Mouse (Mus musculus): ENCODE data around the gene Cd47.

The Cd47 gene

DNA sequence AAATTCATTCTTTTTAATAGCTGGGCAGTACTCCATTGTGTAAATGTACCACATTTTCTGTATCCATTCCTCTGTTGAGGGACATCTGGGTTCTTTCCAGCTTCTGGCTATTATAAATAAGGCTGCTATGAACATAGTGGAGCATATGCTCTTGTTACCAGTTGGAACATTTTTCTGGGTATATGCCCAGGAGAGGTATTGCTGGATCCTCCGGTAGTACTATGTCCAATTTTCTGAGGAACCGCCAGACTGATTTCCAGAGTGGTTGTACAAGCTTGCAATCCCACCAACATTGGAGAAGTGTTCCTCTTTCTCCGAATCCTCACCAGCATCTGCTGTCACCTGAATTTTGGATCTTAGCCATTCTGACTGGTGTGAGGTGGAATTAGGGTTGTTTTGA, 30.6 kb downstream of the Cd47 start:
- CTCF ChIA-PET = interaction anchor here (1.1 kb wide), 1 partner anchor 12 kb away, joined by 3 read pairs; no protein-coding TSS in a partner anchor

DNA sequence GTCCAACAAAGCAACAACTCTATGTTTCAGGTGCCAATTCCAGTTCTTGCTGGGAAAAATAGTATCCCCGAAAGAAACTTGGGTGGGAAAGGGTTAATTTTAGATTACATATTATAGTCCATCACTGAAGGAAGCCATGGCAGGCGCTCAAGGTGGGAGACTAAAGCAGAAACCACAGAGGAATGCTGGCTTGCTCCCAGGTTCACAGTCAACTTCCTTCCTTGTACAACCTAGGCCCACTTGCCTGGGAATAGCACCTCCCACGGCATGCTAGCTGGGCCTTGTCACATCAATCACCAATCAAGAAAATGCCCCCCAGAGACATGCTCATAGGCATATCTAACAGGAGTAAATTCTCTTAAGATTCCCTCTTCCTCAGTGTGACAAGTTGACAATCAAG, 32.0 kb downstream of the Cd47 start:
- CTCF ChIA-PET = no interaction called here

DNA sequence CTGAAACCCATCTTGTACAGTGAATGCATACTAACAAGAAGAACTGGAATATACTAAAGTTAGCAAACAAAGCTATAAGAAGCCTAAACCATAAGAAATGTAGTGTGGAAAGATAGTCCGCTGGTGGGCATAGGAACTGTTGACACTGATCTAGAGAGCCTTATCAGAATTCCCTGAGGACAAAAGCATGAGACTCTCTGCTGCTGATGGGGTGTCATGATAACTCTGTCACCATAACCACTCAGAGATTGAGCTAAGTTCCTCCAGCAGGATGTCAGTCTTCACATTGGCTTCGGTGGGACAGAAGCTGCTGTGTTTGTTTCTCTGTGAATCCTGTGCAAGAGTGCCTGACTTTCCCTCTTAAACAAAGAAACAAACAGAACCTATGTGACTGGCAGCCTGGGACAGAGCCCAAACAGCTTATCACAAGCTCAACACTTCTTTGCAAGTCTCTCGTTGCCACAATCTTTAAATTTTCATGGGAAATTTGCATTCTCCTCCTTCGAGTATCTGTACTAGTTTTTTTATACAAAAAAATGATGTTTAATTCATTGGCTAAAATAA, 33.9 kb downstream of the Cd47 start:
- CTCF ChIA-PET = interaction anchor here (0.6 to 0.8 kb wide), 2 partner anchors 55 to 244 kb away, joined by 3 to 4 read pairs; no protein-coding TSS in a partner anchor

DNA sequence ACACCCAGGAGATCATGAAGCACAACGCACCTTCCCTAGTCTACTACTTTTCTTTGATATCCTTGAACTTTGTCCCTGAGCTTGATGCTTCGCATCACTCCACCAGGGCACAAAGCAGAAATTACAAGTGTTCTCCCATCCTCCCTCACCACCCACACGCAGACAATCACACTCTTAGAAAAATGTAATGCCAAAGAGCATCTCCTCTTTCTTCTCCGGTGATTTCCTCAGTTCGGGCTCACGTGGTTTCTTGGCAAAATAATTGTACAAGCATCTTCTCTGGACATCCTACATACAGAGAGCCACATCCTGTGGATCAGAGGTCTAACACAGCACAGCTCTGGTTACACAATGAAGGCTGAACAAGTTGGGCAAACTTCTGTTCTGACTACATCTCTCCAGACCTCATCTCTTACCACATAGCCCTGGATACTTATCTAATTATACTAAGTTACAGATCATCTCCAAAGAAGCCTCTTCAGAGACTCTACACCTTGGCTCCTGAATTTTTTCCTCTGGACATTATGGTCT, 36.4 kb downstream of the Cd47 start:
- CTCF ChIA-PET = interaction anchor here (1.0 kb wide), 1 partner anchor 42 kb away, joined by 10 read pairs; no protein-coding TSS in a partner anchor

DNA sequence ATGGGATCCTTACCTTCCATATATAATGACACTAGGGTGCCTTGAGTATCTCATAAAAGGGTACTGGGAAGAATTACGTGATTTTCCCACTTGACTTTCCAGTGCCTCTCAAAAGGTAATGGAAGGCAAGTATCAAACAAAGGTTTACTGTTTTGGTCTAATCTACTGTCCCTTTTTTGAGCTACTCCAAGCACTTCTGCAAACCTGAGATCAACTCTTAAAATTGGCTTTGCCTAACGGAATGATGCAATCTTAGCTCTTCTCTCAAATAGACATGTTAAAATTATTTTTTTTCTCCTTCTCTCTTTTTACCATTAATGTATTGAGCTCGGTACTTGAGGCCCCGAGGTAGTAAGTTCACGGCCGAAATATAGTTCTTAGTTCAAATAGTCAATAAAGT, 38.6 kb downstream of the Cd47 start:
- CTCF ChIA-PET = interaction anchor here (0.7 to 3.5 kb wide), 4 partner anchors 14 to 136 kb away, joined by 3 to 27 read pairs (median 14); no protein-coding TSS in a partner anchor

DNA sequence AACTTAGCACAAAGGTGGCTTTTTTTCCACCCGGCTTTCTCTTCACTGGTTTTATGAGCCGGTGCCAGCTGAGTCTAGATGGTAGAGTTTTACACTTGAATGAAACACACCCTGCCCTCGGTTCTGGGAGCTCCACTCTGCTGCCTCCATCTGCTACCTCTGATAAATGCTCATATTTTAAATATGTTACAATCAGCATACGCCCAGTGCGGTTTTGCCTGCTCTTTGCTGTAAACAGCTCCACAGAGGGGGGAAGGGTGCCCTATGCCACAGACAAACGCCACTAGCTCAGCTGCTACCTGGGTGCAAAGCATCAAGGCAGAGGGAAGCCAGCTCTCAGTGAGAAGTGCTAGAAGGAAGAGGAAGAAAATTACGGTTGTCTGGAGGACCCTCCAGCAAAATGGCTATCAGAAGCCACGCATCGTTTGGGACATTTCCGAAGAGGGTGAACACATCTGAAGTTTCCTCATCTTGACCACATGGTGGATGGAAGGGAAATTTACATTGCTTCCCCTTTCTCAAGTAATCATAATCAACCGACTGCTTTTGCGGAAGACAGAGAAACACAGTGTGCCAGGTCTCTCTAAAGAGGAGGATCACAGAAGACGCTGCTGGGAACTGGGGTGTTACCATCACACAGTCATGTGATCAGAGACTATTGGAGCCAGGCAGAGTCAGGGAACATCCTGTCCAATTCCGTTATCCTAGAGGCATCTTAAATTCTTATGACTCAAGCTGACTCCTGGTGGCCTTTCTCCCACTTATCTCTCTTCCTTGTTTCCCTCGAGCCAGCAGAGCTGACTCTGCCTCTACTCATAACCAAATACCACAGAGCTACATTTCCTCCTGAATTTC, 39.6 kb downstream of the Cd47 start:
- CTCF ChIA-PET = interaction anchor here (1.0 to 3.5 kb wide), 3 partner anchors 13 to 137 kb away, joined by 3 to 27 read pairs (median 3); no protein-coding TSS in a partner anchor

DNA sequence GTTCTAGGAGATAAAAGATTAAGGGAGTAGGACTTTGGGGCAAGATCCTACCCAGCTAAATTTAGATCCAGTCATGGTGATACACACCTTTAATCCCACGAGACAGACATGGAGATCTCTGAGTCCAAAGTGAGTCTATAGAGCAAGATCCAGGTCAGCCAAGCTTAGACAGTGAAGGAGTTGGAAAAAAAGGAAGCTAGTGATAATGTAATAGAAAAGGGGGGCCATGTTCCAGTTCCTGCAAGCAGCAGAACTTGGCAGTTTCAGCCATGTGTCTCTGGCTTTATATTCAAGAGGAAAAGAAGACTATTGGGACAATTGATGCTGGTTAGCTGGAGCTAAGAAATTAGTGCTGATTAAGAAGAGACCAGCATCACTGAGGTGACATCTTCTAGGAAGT, 43.4 kb downstream of the Cd47 start:
- CTCF ChIA-PET = no interaction called here

DNA sequence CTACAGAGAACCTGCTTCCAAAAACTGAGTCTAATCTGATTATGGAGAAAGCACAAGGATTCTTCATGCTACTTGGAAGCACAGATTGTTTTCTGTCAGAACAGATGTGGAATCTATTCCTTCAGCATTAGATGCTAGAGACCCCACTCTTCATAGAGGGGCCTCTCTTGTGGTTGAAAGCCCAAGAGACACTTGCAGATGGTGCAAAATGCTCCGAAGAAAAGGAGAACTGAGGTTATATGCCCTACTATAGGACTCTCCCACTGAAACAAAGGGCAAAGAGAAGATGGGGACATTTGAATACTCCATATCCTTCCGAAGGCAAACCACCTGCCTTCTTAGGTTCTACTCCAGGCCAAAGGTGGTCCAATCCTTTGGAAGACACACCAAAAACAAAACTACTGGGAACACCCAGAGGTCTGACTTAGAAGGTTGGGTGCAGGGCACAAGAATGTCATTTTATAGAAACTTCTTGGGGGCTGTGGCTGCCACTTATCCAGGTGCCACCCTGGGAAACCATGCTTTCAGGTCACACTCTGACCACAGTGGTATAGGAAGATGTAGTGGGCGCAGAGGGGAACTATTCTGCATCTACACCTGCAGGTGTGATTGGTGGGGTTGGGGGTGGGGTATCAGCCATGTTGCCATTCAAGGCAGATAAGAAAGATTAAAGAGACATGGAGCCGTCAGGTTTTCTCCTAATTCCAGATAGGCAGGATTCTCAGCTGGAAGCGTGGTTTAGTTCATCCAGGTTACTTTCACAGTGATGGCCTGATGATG, 47.1 kb downstream of the Cd47 start:
- CTCF ChIA-PET = interaction anchor here (0.6 to 0.9 kb wide), 4 partner anchors 25 to 50 kb away, joined by 3 to 12 read pairs (median 5); no protein-coding TSS in a partner anchor

DNA sequence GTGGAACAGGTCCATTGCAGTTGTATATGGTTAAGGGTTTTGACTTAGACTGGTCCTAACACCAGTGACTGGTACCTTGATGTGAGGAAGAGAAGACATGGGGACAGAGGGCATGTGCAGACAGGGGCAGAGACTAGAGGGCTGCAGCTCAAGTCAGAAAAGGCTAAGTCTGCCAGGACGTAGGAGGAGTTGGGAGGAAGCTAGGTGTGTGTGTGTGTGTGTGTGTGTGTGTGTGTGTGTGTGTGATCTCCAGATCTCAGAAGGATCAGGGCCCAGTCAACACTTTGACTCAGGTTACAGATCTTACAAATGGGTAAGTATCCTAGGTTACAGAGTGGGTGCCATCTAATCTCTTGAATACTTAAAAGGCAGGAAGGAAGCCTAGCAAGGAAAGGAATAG, 48.3 kb downstream of the Cd47 start:
- CTCF ChIA-PET = interaction anchor here (0.7 to 0.9 kb wide), 3 partner anchors 8 to 138 kb away, joined by 3 to 23 read pairs (median 6); no protein-coding TSS in a partner anchor

DNA sequence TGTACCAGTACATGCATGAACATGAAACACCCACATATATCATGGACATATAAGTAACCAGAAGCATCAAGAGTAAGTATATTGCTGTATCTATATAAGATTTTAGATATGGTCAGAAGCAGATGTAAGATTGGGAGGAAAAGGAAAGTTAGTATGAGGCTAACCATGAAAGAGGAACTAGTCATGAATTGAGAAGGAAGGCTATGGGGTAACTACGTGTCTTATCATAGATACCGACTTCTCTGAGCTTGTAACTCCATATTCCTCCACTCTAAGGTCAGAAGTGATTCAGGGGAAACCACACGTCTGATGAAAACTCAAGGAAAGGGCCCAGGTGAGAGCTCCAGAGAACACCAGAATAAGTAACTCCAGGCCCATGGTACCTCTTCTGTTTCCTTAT, 52.6 kb downstream of the Cd47 start:
- CTCF ChIA-PET = interaction anchor here (0.6 to 5.2 kb wide), 4 partner anchors 13 to 63 kb away, joined by 3 to 27 read pairs (median 4); no protein-coding TSS in a partner anchor

DNA sequence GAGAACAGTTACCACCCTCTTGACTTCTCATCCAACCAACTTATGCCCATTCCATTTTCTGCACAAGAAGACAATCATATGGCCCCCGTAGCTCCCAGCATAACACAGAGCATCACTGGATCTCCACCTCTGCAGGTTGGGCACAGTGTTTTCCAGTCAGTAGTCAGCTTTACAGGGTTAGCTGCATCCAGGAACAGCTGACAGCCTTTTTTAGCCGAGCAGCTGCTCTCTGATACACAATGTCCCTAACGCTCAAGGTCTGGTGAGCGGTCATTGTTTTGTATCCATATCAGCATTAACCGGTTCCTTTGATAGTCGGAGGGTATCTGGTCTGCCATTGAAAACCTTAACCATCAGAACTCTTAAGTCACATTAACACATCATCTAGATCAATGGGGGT, 53.3 kb downstream of the Cd47 start:
- CTCF ChIA-PET = interaction anchor here (0.8 to 5.2 kb wide), 2 partner anchors 14 to 22 kb away, joined by 3 to 27 read pairs; no protein-coding TSS in a partner anchor

DNA sequence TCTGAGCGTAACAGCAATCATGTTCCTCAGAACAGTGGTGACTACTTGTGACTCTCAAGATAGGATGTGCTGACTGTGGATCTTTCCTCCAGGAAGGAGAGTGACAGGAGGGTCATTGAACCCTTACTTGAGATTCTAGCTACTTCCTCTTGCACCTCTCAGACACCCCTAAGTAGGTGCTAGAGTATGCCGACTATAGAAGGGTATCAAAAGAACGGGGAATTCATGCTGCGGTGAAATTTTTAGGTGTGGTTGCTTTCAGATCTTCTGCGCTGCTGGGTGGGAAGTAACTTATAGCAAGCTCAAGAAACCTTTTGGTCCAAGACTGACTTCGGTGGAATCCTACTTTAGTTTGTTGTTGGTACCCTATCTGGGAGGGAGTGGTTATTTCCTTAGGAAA, 53.9 kb downstream of the Cd47 start:
- CTCF ChIA-PET = interaction anchor here (5.2 kb wide), 1 partner anchor 14 kb away, joined by 27 read pairs; no protein-coding TSS in a partner anchor

DNA sequence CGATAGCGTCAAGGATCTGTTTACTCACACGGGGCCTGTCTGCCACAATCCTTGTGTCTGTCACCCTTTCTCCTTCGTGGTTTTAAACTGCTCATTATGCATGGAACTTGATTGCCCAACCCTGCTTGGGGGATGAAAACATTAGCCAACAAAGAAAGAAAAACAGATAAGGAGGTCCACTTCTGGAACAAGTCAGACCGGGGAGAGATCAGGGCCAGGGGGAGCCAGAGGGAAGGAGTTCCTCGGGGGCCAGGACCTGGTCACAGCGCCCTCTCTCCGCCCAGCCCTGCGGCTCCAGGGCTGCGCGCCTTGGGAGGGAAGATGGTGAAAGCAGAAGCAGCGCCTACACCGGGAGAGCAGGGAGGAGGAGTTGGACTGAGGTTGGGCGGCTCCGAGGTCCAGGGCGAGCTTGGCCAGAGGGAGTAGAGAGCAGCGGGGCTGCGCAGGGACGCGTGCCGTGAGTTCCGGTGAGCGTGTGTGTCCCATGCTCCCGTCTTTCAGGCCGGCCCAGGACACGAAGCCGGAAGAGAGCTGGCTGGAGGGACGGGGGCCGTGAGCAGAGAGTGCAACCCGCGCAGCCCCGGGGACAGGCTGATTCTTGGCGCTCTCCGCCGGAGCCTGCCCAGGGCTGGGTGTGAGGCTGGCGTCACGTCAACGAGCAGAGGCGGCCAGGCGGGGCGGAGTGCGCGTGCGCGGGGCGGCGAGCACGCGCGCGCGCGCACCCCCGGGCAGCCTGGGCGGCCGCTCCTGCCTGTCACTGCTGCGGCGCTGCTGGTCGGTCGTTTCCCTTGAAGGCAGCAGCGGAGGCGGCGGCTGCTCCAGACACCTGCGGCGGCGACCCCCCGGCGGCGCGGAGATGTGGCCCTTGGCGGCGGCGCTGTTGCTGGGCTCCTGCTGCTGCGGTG, 54.9 kb downstream of the Cd47 start:
- CTCF ChIA-PET = interaction anchor here (0.7 to 5.2 kb wide), 2 partner anchors 10 to 15 kb away, joined by 5 to 27 read pairs; no protein-coding TSS in a partner anchor

DNA sequence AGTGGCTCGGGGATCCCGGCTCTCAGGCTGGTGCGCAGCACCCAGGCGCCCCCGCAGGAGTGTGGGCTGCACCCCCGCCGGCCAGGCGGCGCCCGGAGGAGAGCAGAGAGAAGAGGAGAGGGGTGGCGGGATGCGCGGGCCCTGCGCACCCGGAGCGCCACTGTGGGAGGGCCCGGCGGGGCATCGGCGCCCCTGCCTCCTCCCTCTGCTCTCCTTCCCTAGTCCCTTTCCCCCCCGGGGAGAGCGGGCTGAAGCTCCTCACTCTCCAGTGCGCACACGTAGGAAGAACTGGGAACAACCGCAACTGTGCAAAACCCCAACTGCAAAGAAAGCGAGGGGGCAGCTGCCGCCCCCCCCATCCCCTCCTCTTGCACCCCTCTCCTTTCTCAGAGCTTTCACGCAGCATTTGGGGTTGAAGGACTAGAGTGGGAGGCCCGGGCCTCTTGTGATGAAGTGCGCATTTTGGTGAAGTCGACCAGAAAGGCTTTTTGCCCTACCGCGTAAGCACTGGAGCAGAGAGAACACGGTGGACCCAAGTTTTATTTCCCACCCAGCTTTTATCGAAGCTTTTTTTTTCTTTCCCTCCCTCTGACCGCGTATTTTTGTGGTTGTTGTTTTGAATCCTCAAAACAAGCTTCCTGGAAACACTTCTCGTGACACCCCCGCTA, 55.6 kb downstream of the Cd47 start:
- CTCF ChIA-PET = interaction anchor here (0.6 to 5.2 kb wide), 3 partner anchors 16 to 76 kb away, joined by 3 to 27 read pairs (median 4); no protein-coding TSS in a partner anchor

DNA sequence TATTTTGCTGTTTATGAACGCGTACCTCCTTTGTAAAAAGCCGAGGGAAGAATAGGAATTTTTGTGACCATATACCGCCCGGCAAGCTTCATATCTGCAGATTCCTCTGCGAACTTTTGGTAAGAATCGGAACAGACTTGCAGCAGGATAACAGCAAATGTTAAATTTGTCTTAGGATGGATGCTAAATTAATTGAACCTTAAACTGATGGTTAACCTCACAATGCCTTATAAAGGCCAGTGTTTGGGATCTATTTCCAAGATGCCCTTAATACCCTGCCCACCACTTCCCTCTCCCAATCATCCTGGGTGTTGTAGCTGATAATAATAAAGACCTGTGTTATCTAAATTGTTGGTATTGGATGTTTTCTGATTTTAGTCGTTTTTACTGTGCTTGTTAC, 56.3 kb downstream of the Cd47 start:
- CTCF ChIA-PET = interaction anchor here (0.6 to 0.8 kb wide), 3 partner anchors 8 to 75 kb away, joined by 3 to 23 read pairs (median 4); no protein-coding TSS in a partner anchor

DNA sequence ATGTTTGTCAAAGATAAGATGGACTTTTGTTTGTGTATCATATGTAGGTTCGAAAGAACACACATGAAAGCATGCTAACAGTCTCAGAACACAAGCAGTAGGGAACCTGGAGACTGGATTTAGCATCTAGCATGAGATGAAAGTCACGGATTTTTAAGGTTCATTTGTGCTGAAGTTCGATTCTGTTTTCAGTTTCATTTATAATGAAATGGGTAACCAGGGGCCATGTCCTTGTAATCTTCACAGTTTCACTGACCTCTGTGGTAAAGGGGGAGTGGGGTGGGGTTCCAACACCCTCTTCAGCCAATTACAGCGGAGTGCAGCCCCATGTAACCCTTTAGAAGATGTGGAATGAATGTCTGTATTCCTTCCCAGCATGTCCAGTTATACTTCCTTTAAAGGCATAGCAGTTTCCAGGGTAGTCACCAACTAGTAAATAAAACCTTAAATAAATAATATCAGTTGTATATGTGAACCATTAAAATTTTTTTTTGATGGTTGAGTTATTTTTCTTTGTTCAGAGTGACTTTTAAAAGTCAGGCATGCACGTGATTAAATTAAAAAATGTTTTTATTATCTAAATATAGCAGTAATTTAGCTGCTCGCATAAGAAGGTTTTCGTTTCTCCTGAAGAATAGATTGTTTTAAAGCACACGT, 57.3 kb downstream of the Cd47 start:
- CTCF ChIA-PET = interaction anchor here (0.6 kb wide), 1 partner anchor 9 kb away, joined by 23 read pairs; no protein-coding TSS in a partner anchor

DNA sequence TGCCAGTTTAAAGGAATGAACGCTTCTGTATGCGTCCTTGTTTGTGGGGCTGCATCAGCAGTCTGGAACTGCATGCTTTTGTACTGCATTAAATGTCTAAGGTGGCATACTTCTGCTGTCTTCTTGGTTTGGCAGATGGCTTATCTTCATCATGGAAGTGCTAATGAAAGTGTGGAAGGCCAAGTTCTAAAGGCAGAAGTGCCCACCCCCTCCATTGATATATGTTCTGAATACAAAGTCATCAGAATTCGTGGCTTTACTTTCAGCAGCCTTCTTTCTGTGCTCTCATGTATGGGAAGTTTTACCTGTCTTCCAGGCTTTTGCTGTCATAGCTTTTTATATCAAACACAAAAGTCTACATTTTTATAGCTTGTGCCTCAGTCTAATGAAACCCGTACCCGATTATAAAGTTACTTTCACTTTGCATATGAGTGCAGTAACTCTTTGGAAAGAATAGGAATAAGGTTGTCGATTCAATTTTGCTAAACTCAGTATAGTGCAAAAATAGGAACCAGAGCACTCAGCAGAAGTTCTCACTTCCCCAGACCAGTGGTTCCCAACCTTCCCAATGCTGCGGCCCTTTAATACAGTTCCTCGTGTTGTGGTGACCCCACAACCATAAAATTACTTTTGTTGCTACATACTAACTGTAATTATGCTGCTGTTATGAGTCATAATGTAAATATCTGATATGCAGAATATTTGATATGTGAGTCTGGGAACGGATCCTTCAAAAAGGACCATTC, 58.0 kb downstream of the Cd47 start:
- CTCF ChIA-PET = interaction anchor here (0.6 kb wide), 1 partner anchor 417 kb away, joined by 4 read pairs; no protein-coding TSS in a partner anchor

Data from spleen, embryonic (tissue).